Mouse (Mus musculus) forebrain, postnatal 0 days (tissue): ENCODE data around the gene Bcl7b. TPM values are rescaled to one million over a fixed set of nuclear protein-coding genes. Genes with fewer than 3 reads are reported as not detected.

Source experiments
- ATAC-seq: fragments of 200-750 bp; cut with Nextera tagmentation; 2 replicates; pipeline ENCODE4 v1.8.0; 2017; ENCODE audit warnings: mild to moderate bottlenecking, moderate library complexity
- DNase-seq: peaks from one replicate; pipeline ENCODE4 v3.0.0-alpha.2; 2015
- H3K27ac ChIP-seq: fragments of 300-500 bp; sonication (generic); 2 replicates; pipeline ENCODE4 v1.5.1; 2014; ENCODE audit warnings: low read depth, mild to moderate bottlenecking, antibody characterized with exemption, low read length, moderate library complexity, mixed read lengths
- H3K27me3 ChIP-seq: fragments of 300-500 bp; sonication (generic); 2 replicates; pipeline ENCODE4 v1.6.1; 2014; ENCODE audit warnings: mild to moderate bottlenecking, low read length, mixed read lengths; ENCODE audit not compliant: insufficient read depth
- H3K36me3 ChIP-seq: fragments of 300-500 bp; sonication (generic); 2 replicates; pipeline ENCODE4 v1.6.1; 2014; ENCODE audit warnings: mild to moderate bottlenecking, moderate library complexity; ENCODE audit not compliant: insufficient read depth
- H3K4me1 ChIP-seq: fragments of 300-500 bp; sonication (generic); 2 replicates; pipeline ENCODE4 v1.6.1; 2014; ENCODE audit warnings: antibody characterized with exemption; ENCODE audit not compliant: insufficient read depth
- H3K4me2 ChIP-seq: fragments of 300-500 bp; sonication (generic); 2 replicates; pipeline ENCODE4 v1.6.1; 2014; ENCODE audit warnings: low read depth, mild to moderate bottlenecking, moderate library complexity
- H3K4me3 ChIP-seq: fragments of 300-500 bp; sonication (generic); 2 replicates; pipeline ENCODE4 v1.5.1; 2014; ENCODE audit warnings: low read depth, low read length, mixed read lengths
- H3K9ac ChIP-seq: fragments of 300-500 bp; sonication (generic); 2 replicates; pipeline ENCODE4 v1.6.1; 2014; ENCODE audit warnings: mild to moderate bottlenecking
- H3K9me3 ChIP-seq: fragments of 300-500 bp; sonication (generic); 2 replicates; pipeline ENCODE4 v1.6.1; 2016; ENCODE audit warnings: low read length
- CTCF ChIP-seq: sonication (generic); IDR thresholded peaks from 2 replicates; pipeline ENCODE4 v1.5.1; 2016; ENCODE audit warnings: antibody characterized with exemption, control low read depth, low read depth
- WGBS: fragments of 180-500 bp; shearing (Covaris S2); extraction: QIAGEN DNeasy Blood & Tissue Kit; methylation state at CpG from one replicate; pipeline ENCODE4 v1.1.7; 2014; 5-methylcytosine and 5-hydroxymethylcytosine counted together
- polyA plus RNA-seq: library from polyadenylated mRNA; unstranded; fragments of >200 nt; fragmentation: Nextera tagmentation; extraction: Ambion mirVana; gene quantifications from 2 replicates; pipeline ENCODE4 v1.2.1, GENCODE M21; 2015
- total RNA-seq: library from RNA; depleted of rRNA; stranded (reverse); fragments of >200 nt; gene quantifications from 2 replicates; pipeline ENCODE4 v1.2.3, GENCODE M21; 2014

Bcl7b gene
- total and polyA plus RNA-seq, 2 experiments from 2014 or later: 31.4 to 42.6 TPM

- H3K4me2 ChIP-seq: no peak overlapping the region
- H3K4me3 ChIP-seq: no peak overlapping the region
- peaks cover 6% of the 10 kb centered on the region; the same call in 1 of the 2 replicates for H3K4me1 ChIP-seq
- TF ChIP-seq CTCF: no peak
- no peak overlapping the region for H3K27ac ChIP-seq
- ATAC-seq (no peak), DNase-seq (no peak)
- no peaks in the 10 kb centered on the region for H3K9me3 ChIP-seq
- WGBS: 90% methylated on average over 4 of the region's 4 CpGs
- H3K9ac ChIP-seq: no peak overlapping the region
- no peaks in the 10 kb centered on the region for H3K27me3 ChIP-seq
- peaks cover 7% of the 10 kb centered on the region; the same call in 1 of the 2 replicates for H3K36me3 ChIP-seq
These were observed 1.2 kb upstream of the Bcl7b start for GRCm38 (mm10) chr5:135166909-135167308.

DNA sequence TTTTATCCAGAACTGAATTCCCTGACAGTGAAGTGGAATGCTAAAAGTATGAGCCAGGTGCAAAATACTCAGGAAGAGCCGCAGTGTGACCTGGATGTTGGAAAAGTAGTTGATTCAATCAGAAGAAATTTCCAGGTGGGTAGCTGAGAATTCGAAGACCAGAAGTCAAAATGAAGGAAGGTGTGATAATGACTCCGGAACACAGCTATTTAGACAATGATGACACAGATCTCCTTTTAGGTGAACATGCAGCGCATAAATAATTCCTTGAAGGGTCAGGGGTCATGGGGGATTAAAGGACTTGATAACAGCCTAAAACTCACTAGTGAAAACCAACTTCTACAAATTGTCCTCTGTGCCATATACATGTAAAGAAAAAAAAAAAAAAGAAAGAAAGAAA is 614 bp upstream of the Bcl7b start:
- H3K4me2 ChIP-seq: no peak overlapping the region
- ATAC-seq: no peak
- H3K36me3 ChIP-seq: peaks cover 12% of the 10 kb centered on the region
- no peak for TF ChIP-seq CTCF
- H3K4me1 ChIP-seq: peaks cover 6% of the 10 kb centered on the region; the same call in 1 of the 2 replicates
- no peak overlapping the region; the same call in 1 of the 2 replicates for H3K4me3 ChIP-seq
- H3K27me3 ChIP-seq: no peaks in the 10 kb centered on the region
- H3K9me3 ChIP-seq: no peaks in the 10 kb centered on the region
- no peak overlapping the region for H3K9ac ChIP-seq
- H3K27ac ChIP-seq: no peak overlapping the region
- WGBS: 97% methylated on average over 4 of the region's 4 CpGs
- no peak for DNase-seq

GRCm38 (mm10) chr5:135169479-135169878 is 1.4 kb downstream of the Bcl7b start:
- H3K36me3 ChIP-seq: peaks cover 27% of the 10 kb centered on the region
- 95% methylated on average over 5 of the region's 5 CpGs for WGBS
- TF ChIP-seq CTCF: no peak
- peak overlapping the region; percentile 85 for H3K4me2 ChIP-seq
- no peaks in the 10 kb centered on the region for H3K9me3 ChIP-seq
- DNase-seq (no peak), ATAC-seq (no peak)
- H3K27ac ChIP-seq: no peak overlapping the region
- no peaks in the 10 kb centered on the region for H3K27me3 ChIP-seq
- peaks cover 6% of the 10 kb centered on the region; the same call in 1 of the 2 replicates for H3K4me1 ChIP-seq
- H3K9ac ChIP-seq: peak overlapping the region; percentile 85
- peak overlapping the region; percentile 75 for H3K4me3 ChIP-seq

GRCm38 (mm10) chr5:135171688-135172220 is 3.7 kb downstream of the Bcl7b start:
- Histone ChIP-seq H3K27ac (no peak overlapping the region), H3K36me3 (peaks cover 45% of the 10 kb centered on the region), H3K4me3 (no peak overlapping the region), H3K4me1 (peaks cover 6% of the 10 kb centered on the region; the same call in 1 of the 2 replicates), H3K4me2 (no peak overlapping the region), H3K9ac (no peak overlapping the region), H3K27me3 (no peaks in the 10 kb centered on the region), H3K9me3 (no peaks in the 10 kb centered on the region)
- WGBS: 94% methylated on average over 6 of the region's 6 CpGs
- ATAC-seq (no peak), DNase-seq (no peak)
- TF ChIP-seq CTCF: no peak

GRCm38 (mm10) chr5:135172986-135173385 is 4.9 kb downstream of the Bcl7b start:
- Histone ChIP-seq H3K9me3 (no peaks in the 10 kb centered on the region), H3K4me1 (peaks cover 6% of the 10 kb centered on the region; the same call in 1 of the 2 replicates), H3K4me3 (no peak overlapping the region), H3K27me3 (no peaks in the 10 kb centered on the region), H3K36me3 (peaks cover 57% of the 10 kb centered on the region), H3K9ac (no peak overlapping the region), H3K4me2 (no peak overlapping the region), H3K27ac (no peak overlapping the region)
- DNase-seq (no peak), ATAC-seq (no peak)
- 95% methylated on average over 5 of the region's 5 CpGs for WGBS
- no peak for TF ChIP-seq CTCF

DNA sequence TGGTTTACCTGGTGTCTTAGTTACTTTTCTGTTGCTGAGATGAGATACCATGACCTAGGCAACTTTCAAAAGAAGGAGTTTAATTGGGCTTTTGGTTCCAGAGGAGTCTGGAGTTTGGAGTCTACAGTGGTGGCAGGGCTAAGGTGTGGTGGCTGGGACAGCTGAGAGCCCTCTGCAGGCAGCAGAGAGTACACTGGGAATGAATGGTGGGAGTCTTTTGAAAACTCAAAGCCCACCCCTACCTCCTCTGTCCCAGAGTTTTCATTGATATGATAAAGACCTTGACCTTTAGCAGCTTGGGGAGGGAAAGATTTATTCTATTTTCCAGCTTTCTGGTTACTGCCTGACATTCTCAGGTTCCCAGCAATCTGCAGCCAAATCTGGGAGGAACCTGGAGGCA is 7.0 kb downstream of the Bcl7b start:
- no peak for TF ChIP-seq CTCF
- DNase-seq: no peak
- Histone ChIP-seq H3K27ac (no peak overlapping the region), H3K4me3 (no peak overlapping the region), H3K27me3 (no peaks in the 10 kb centered on the region), H3K4me1 (no peaks in the 10 kb centered on the region), H3K9me3 (no peaks in the 10 kb centered on the region), H3K9ac (no peak overlapping the region), H3K4me2 (no peak overlapping the region), H3K36me3 (peaks cover 74% of the 10 kb centered on the region)
- no peak for ATAC-seq

GRCm38 (mm10) chr5:135178523-135178922 is 10.4 kb downstream of the Bcl7b start:
- H3K36me3 ChIP-seq: peaks cover 81% of the 10 kb centered on the region
- no peak overlapping the region for H3K27ac ChIP-seq
- DNase-seq: no peak
- 88% methylated on average over 3 of the region's 3 CpGs for WGBS
- no peak overlapping the region for H3K4me2 ChIP-seq
- no peak for ATAC-seq
- H3K27me3 ChIP-seq: no peaks in the 10 kb centered on the region
- H3K9me3 ChIP-seq: no peaks in the 10 kb centered on the region
- no peak for TF ChIP-seq CTCF
- H3K4me1 ChIP-seq: no peaks in the 10 kb centered on the region
- no peak overlapping the region for H3K4me3 ChIP-seq
- H3K9ac ChIP-seq: no peak overlapping the region
